Mouse (Mus musculus) kidney, adult 2 months (tissue): ENCODE measurements around the gene Gdpd4.

ENCODE experiments used
- CTCF ChIP-seq: fragments of 200-500 bp; conservative IDR thresholded peaks from 2 replicates; pipeline ENCODE4 v1.5.1; 2011; ENCODE audit warnings: low read depth, mild to moderate bottlenecking, control low read depth, low read length, moderate library complexity, mixed read lengths; ENCODE audit not compliant: insufficient read depth, insufficient read length
- POLR2A ChIP-seq: fragments of 200-500 bp; IDR thresholded peaks from one replicate; pipeline ENCODE4 v1.6.1; 2011; ENCODE audit warnings: low read depth, low read length, control low read depth

DNA sequence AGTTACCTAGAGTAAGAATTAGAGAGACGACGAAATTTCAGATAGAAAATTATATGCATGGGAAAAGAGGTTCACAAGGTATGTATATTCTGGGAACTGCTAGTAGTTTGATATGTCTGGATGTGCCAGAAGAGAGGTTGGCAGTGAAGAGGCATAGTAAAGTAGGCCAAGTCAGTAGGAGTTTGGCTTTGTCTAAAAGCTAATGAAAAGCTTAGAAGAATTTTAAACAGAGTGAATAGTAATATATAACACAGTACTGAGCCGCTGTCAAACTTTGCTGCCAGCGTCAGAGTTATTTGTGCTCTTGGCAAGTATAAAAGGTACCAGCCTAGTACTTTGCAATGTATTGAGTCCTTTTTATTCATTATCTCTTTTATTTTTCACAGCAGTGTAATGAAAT is 47.4 kb upstream of the Gdpd4 start:
- TF ChIP-seq CTCF: no peak
- TF ChIP-seq POLR2A: no peak
